Mouse (Mus musculus): ENCODE results near the gene Cyb561. TPM values are rescaled to one million over a fixed set of nuclear protein-coding genes. Genes with fewer than 3 reads are reported as not detected.

Gene Cyb561
- polyA plus RNA-seq (2017; shearing (Covaris generic)): 0.91 TPM

GRCm38 (mm10) chr11:105952911-105953386, at the start of gene Cyb561:
Gene Cyb561 (minus strand): TSS chr11:105953336.

GRCm38 (mm10) chr11:105994375-105994774, 41.2 kb upstream of the Cyb561 start, which contains the start of gene Ace3:
Gene Ace3 (plus strand): TSS chr11:105994675.

GRCm38 (mm10) chr11:105967741-105968574, 14.8 kb upstream of the Cyb561 start, which contains the start of gene Ace:
Gene Ace (plus strand): TSS chr11:105967945.

Other genes with a start within 250 kb of the Cyb561 start
- 0.08 TPM for gene Ace, start 14.6 kb upstream of the Cyb561 start, polyA plus RNA-seq (2017; shearing (Covaris generic))
- not detected for gene Ace3, start 41.3 kb upstream of the Cyb561 start, polyA plus RNA-seq (2017; shearing (Covaris generic))
- 0.07 TPM for gene Kcnh6, start 54.8 kb upstream of the Cyb561 start, polyA plus RNA-seq (2017; shearing (Covaris generic))
- 87.8 TPM for gene Dcaf7, start 83.5 kb upstream of the Cyb561 start, polyA plus RNA-seq (2017; shearing (Covaris generic))
- gene Taco1, start 112.7 kb upstream of the Cyb561 start, polyA plus RNA-seq (2017; shearing (Covaris generic)): 15.5 TPM
- gene Map3k3, start 131.3 kb upstream of the Cyb561 start, polyA plus RNA-seq (2017; shearing (Covaris generic)): 102 TPM
- 0.87 TPM for gene Gm10840, start 207.5 kb upstream of the Cyb561 start, polyA plus RNA-seq (2017; shearing (Covaris generic))
- gene Limd2, start 207.5 kb upstream of the Cyb561 start, polyA plus RNA-seq (2017; shearing (Covaris generic)): 1,824 TPM
- gene Strada, start 248.8 kb upstream of the Cyb561 start, polyA plus RNA-seq (2017; shearing (Covaris generic)): 33.1 TPM